9 mouse cellular contexts compared by ENCODE assay signal in the genomic region with DNA sequence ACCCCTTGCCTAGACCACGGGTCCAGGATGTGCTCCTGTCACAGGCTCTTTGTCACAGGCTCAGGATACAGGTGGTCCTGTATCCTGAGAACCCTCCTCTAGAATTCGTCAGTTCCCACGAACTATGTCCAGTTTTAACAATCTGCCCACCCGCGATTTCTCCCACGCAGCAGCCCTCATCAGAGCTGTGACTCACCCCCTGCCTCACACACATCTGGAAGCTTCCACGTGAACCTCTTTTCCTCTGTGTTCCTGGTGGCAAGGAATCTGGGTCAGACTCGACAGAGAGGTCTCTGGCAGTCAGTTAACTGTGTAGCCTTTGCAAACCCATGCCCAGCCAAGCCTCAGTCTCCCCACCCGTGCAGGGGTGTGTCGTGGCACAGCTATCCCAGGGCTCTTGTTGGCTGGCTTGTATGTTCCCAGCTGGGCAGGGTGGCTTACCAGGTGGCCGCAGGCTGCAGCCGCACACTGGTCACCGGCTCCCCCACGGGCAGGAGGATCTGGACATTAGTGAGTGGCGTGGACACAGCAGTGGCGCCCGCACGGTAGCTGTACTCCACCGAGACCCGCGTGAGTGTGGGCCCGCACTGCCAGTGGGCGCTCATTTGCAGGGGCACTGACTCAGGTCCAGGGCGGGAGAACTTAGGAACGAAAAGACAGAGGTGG. TPM values are rescaled to one million over a fixed set of nuclear protein-coding genes. Genes with fewer than 3 reads are reported as not detected.
DNase-seq lines count a peak whose midpoint lies in the region; ATAC-seq lines count a peak whose summit lies in the region.
"Had no signal": no experiment of that assay in that cellular context is flagged by ENCODE, and none has a peak within 500 bp of the region (broad histone marks: within the 10 kb centered on the region; RNA-seq: fewer than 3 reads in every experiment).

No protein-coding gene starts in this region.

- H3K9ac ChIP-seq in heart, embryonic 11.5 days (ENCODE audit: low read depth, low read length) = no peak overlapping the region
- H3K9ac ChIP-seq in hindbrain, embryonic 12.5 days = no peak overlapping the region

- 0 out of 2 replicates have a peak, but pooled peaks cover 4% of the 10 kb centered on the region for H3K4me1 ChIP-seq in heart, embryonic 11.5 days (ENCODE audit: control insufficient read depth, insufficient read depth, low read length)
- H3K4me1 ChIP-seq in hindbrain, embryonic 12.5 days = peaks cover 5% of the 10 kb centered on the region; the same call in 1 of the 2 replicates
- H3K4me1 ChIP-seq in megakaryocyte, embryonic 14.5 days = peaks cover 15% of the 10 kb centered on the region; the same call in 1 of the 2 replicates

- H3K27me3 ChIP-seq in heart, embryonic 11.5 days (ENCODE audit: control insufficient read depth, insufficient read depth, low read length) = peaks cover 58% of the 10 kb centered on the region
- peaks cover 41% of the 10 kb centered on the region for H3K27me3 ChIP-seq in hindbrain, embryonic 12.5 days
- peaks cover 25% of the 10 kb centered on the region for H3K27me3 ChIP-seq in megakaryocyte, embryonic 14.5 days (replicated peaks)
- H3K27me3 ChIP-seq: CH12.LX had no signal

- no peaks in the 10 kb centered on the region for H3K9me3 ChIP-seq in heart, embryonic 11.5 days (replicated peaks; ENCODE audit: control insufficient read depth, low read length)
- H3K9me3 ChIP-seq in hindbrain, embryonic 12.5 days (replicated peaks) = no peaks in the 10 kb centered on the region
- no peaks in the 10 kb centered on the region for H3K9me3 ChIP-seq in megakaryocyte, embryonic 14.5 days

- DNase-seq in heart, adult 18-20 months = no peak
- DNase-seq in brain, adult 2 months (ENCODE audit: low read depth, low spot score) = peak; percentile 65
- no peak for DNase-seq in ovary, postnatal 10 days (ENCODE audit: low spot score)
- no peak for DNase-seq in layer of hippocampus, adult 9-10 months (ENCODE audit: low spot score)
- no peak for DNase-seq in gastrocnemius, postnatal 10 days

- WGBS in heart, embryonic 11.5 days (ENCODE audit: insufficient replicate concordance) = 32% methylated on average over 25 of the region's 25 CpGs
- 41% methylated on average over 25 of the region's 25 CpGs for WGBS in hindbrain, embryonic 12.5 days

- H3K4me3 ChIP-seq in heart, embryonic 11.5 days (ENCODE audit: low read depth, low read length) = no peak overlapping the region
- no peak overlapping the region for H3K4me3 ChIP-seq in hindbrain, embryonic 12.5 days
- peak overlapping the region; percentile 14 for H3K4me3 ChIP-seq in megakaryocyte, embryonic 14.5 days (replicated peaks)

- peak overlapping the region; percentile 52 for H3K4me2 ChIP-seq in heart, embryonic 11.5 days
- H3K4me2 ChIP-seq in hindbrain, embryonic 12.5 days (replicated peaks) = peak overlapping the region; percentile 49; the same call in 1 of the 2 replicates

- no peak overlapping the region for H3K27ac ChIP-seq in heart, embryonic 11.5 days (ENCODE audit: low read depth, low read length)
- H3K27ac ChIP-seq in hindbrain, embryonic 12.5 days = no peak overlapping the region

- H3K36me3 ChIP-seq in heart, embryonic 11.5 days (ENCODE audit: control insufficient read depth, insufficient read depth, low read length) = no peaks in the 10 kb centered on the region
- peaks cover 5% of the 10 kb centered on the region; the same call in 1 of the 2 replicates for H3K36me3 ChIP-seq in hindbrain, embryonic 12.5 days
- peaks cover 57% of the 10 kb centered on the region for H3K36me3 ChIP-seq in megakaryocyte, embryonic 14.5 days (replicated peaks; ENCODE audit: low read length)

- 0 out of 2 replicates have a peak, but pooled peaks have one; percentile 9 for ATAC-seq in heart, embryonic 11.5 days (replicated peaks; ENCODE audit: insufficient number of reproducible peaks, low FRiP score, low TSS enrichment)
- ATAC-seq in hindbrain, embryonic 12.5 days (ENCODE audit: low FRiP score) = peak; percentile 49; the same call in 1 of the 2 replicates

RNA-seq across cellular contexts. Expression of gene B3gnt3, which starts 7.7 kb away (rescaled TPM):
- polyA plus RNA-seq in heart, embryonic 11.5 days (2014; fragmentation: Nextera tagmentation; extraction: Ambion mirVana) = 1.4 and 1.8 TPM in 2 replicates
- 1 to 10 TPM; 4.9 to 5.9 TPM for total RNA-seq in heart, adult 18-20 months (2021)
- polyA plus RNA-seq in hindbrain, embryonic 12.5 days (2016; fragmentation: Nextera tagmentation; extraction: Ambion mirVana) = 0.59 and 0.86 TPM in 2 replicates
- 0.77 TPM in 1 of 2 replicates, not detected in the other for polyA plus RNA-seq in megakaryocyte, embryonic 14.5 days (2012; ENCODE audit: insufficient read depth, low replicate concordance)
- 1 to 10 TPM; 4.7 to 5.2 TPM for total RNA-seq in gastrocnemius, postnatal 10 days (2021)

RNA-seq across cellular contexts. Expression of gene Fcho1, which starts 16.2 kb away (rescaled TPM):
- 0.83 and 1.2 TPM in 2 replicates for polyA plus RNA-seq in heart, embryonic 11.5 days (2014; fragmentation: Nextera tagmentation; extraction: Ambion mirVana)
- total RNA-seq in heart, adult 18-20 months (2021) = 1 to 10 TPM in 1 of 2 experiments, under 1 TPM in 1; 0.79 to 2.4 TPM
- 38.4 and 39.4 TPM in 2 replicates for polyA plus RNA-seq in hindbrain, embryonic 12.5 days (2016; fragmentation: Nextera tagmentation; extraction: Ambion mirVana)
- polyA plus RNA-seq in megakaryocyte, embryonic 14.5 days (2012; ENCODE audit: insufficient read depth, low replicate concordance) = 48.6 and 69.2 TPM in 2 replicates
- 1 to 10 TPM in 1 of 2 experiments, under 1 TPM in 1; 0.26 to 1.2 TPM for total RNA-seq in gastrocnemius, postnatal 10 days (2021)

RNA-seq across cellular contexts. Expression of gene Insl3, which starts 20.3 kb away (rescaled TPM):
- 0.61 and 0.89 TPM in 2 replicates for polyA plus RNA-seq in heart, embryonic 11.5 days (2014; fragmentation: Nextera tagmentation; extraction: Ambion mirVana)
- total RNA-seq in heart, adult 18-20 months (2021) = 1 to 10 TPM; 1.3 to 1.6 TPM
- polyA plus RNA-seq in hindbrain, embryonic 12.5 days (2016; fragmentation: Nextera tagmentation; extraction: Ambion mirVana) = 0.69 TPM in 1 of 2 replicates, not detected in the other
- 241 and 376 TPM in 2 replicates for polyA plus RNA-seq in megakaryocyte, embryonic 14.5 days (2012; ENCODE audit: insufficient read depth, low replicate concordance)
- total RNA-seq in gastrocnemius, postnatal 10 days (2021) = 1 to 10 TPM; 3.1 to 3.7 TPM

RNA-seq across cellular contexts. Expression of gene Jak3, which starts 33.2 kb away (rescaled TPM):
- polyA plus RNA-seq in heart, embryonic 11.5 days (2014; fragmentation: Nextera tagmentation; extraction: Ambion mirVana) = 4.9 and 5.3 TPM in 2 replicates
- 1 to 10 TPM; 7.3 to 8.3 TPM for total RNA-seq in heart, adult 18-20 months (2021)
- 3.7 and 3.8 TPM in 2 replicates for polyA plus RNA-seq in hindbrain, embryonic 12.5 days (2016; fragmentation: Nextera tagmentation; extraction: Ambion mirVana)
- polyA plus RNA-seq in megakaryocyte, embryonic 14.5 days (2012; ENCODE audit: insufficient read depth, low replicate concordance) = 209 and 434 TPM in 2 replicates
- 1 to 10 TPM; 3.9 to 5.8 TPM for total RNA-seq in gastrocnemius, postnatal 10 days (2021)

RNA-seq across cellular contexts. Expression of gene Unc13a, which starts 37.7 kb away (rescaled TPM):
- 0.63 and 0.65 TPM in 2 replicates for polyA plus RNA-seq in heart, embryonic 11.5 days (2014; fragmentation: Nextera tagmentation; extraction: Ambion mirVana)
- under 1 TPM; 0.55 to 0.87 TPM for total RNA-seq in heart, adult 18-20 months (2021)
- 13.9 and 16.1 TPM in 2 replicates for polyA plus RNA-seq in hindbrain, embryonic 12.5 days (2016; fragmentation: Nextera tagmentation; extraction: Ambion mirVana)
- 8.9 and 10.8 TPM in 2 replicates for polyA plus RNA-seq in megakaryocyte, embryonic 14.5 days (2012; ENCODE audit: insufficient read depth, low replicate concordance)
- under 1 TPM; 0.38 to 0.45 TPM for total RNA-seq in gastrocnemius, postnatal 10 days (2021)

Comparison
In these comparisons a context has a peak if more than half of its experiments do, and no peak if none do; other contexts are left out.
1. RNA of gene Fcho1, which starts 16.2 kb away (polyA plus RNA-seq): 48.6 to 69.2 TPM in megakaryocyte, embryonic 14.5 days and 38.4 to 39.4 TPM in hindbrain, embryonic 12.5 days; 0.83 to 1.2 TPM in heart, embryonic 11.5 days; every median in the first group is over 10 times any median in the second.
2. RNA of gene Insl3, which starts 20.3 kb away (polyA plus RNA-seq): 241 to 376 TPM in megakaryocyte, embryonic 14.5 days; 0.61 to 0.89 TPM in heart, embryonic 11.5 days and 0.69 TPM in hindbrain, embryonic 12.5 days; every median in the first group is over 100 times any median in the second.